Mouse (Mus musculus): ENCODE results near the gene Aldh3b1. TPM values are rescaled to one million over a fixed set of nuclear protein-coding genes. Genes with fewer than 3 reads are reported as not detected.

Aldh3b1 gene
- polyA plus RNA-seq, 1 experiment from 2014 or later, result 67.9 TPM

DNA sequence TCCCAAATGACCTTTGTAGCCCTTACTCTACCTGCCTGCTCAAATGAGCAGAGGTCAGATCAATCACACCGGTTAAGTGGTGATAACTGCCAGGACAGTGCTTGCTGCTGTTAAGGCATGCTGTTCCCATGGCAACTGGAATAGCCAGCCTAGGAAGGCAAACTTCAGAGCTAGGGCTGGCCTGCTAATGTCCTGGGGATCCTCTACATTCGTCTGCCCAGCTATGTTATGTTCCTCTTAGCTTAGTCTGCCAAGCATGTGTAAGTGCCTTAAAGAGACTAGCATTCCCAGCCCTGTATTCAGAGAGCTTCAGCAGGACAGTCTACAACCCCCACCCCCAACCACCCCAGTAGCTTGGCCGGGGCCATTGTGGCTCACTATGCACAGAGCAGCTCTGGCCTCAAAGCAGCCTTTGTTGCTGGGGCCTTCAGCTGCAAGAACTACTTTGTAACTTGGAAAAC, 34.4 kb downstream of the Aldh3b1 start:
- no peak overlapping the region for H3K27ac ChIP-seq
- peaks cover 59% of the 10 kb centered on the region for H3K36me3 ChIP-seq (ENCODE audit: inconsistent target)
- peaks cover 25% of the 10 kb centered on the region for H3K79me2 ChIP-seq (ENCODE audit: inconsistent target)
- 98% methylated on average over 3 of the region's 3 CpGs for WGBS (ENCODE audit: missing documents)
- H3K4me3 ChIP-seq (ENCODE audit: inconsistent target), result no peak overlapping the region

DNA sequence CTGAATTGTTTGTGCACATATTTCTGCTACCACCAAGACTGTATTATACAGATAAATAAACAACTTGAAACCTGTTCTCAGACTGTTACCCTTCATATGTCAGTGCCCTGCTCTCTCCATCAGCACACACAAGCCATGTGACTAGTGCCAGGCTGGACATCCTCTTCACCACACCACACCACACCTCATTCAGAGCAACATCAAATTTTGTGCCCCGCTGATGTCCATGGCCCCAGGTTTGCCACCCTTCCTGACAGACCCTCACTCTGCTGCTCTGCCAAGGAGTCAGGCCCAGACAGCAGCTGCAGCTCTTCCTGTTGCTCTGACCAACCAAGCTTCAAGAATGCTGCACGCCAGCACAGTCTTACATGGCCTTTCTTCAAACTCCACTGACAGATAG, 35.3 kb downstream of the Aldh3b1 start:
- peaks cover 57% of the 10 kb centered on the region for H3K36me3 ChIP-seq (ENCODE audit: inconsistent target)
- WGBS (ENCODE audit: missing documents), result 85% methylated on average over 2 of the region's 2 CpGs

DNA sequence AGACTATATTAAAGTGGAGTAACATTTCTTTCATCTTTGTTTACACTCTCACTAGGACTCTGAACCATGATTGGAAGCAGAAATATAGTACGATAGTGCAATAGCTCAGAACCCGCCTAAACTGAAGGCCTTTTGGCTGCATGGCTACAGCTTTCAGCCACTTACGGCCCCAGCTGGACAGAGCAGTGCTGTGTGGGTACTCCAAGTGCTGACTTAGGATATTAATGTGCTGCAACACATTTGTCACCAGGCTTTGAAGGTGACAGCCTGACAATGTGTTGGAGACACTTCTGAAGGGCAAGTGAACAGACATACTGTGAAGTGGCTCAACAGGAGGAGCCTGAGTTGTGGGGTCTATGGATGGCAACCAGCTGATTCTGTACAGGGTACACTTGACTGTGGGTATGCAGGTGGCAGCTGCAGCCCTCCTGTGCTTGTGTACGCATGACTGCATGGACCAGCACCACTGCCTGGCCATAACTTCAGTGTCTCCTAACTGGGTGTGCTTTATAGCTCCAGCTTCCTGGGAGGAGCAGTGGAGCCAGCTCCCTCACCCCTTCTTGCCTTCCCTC, 36.0 kb downstream of the Aldh3b1 start:
- Histone ChIP-seq H3K36me3 (ENCODE audit: inconsistent target) (peaks cover 57% of the 10 kb centered on the region), H3K79me2 (ENCODE audit: inconsistent target) (peaks cover 9% of the 10 kb centered on the region), H3K27ac (no peak overlapping the region), H3K4me3 (ENCODE audit: inconsistent target) (no peak overlapping the region)
- 97% methylated on average over 4 of the region's 4 CpGs for whole genome bisulfite sequencing (ENCODE audit: missing documents)

More for the DNA sequence above, 35.3 kb downstream of the Aldh3b1 start:
- Histone ChIP-seq H3K4me3 (ENCODE audit: inconsistent target) (no peak overlapping the region), H3K27ac (no peak overlapping the region), H3K79me2 (ENCODE audit: inconsistent target) (peaks cover 16% of the 10 kb centered on the region)

DNA sequence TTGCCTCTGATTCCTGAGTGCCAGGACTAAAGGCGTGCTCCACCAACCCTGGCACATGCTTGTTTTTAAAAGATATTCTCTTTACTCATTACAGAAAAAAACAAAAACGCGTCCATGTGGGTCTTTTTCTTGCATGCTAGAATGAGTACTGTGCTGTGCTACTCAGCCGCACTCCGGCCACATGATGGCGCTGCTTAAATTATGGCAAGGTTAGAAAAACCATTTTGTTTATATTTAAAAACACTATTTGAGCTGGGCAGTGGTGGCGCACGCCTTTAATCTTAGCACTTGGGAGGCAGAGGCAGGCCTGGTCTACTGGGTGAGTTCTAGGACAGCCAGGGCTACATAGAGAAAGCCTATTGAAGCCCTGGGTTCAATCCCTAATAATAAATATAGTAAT, 39.4 kb downstream of the Aldh3b1 start:
- Histone ChIP-seq H3K36me3 (ENCODE audit: inconsistent target) (peaks cover 50% of the 10 kb centered on the region), H3K79me2 (ENCODE audit: inconsistent target) (no peaks in the 10 kb centered on the region), H3K4me3 (ENCODE audit: inconsistent target) (no peak overlapping the region), H3K27ac (no peak overlapping the region)
- 64% methylated on average over 8 of the region's 8 CpGs for WGBS (ENCODE audit: missing documents)

DNA sequence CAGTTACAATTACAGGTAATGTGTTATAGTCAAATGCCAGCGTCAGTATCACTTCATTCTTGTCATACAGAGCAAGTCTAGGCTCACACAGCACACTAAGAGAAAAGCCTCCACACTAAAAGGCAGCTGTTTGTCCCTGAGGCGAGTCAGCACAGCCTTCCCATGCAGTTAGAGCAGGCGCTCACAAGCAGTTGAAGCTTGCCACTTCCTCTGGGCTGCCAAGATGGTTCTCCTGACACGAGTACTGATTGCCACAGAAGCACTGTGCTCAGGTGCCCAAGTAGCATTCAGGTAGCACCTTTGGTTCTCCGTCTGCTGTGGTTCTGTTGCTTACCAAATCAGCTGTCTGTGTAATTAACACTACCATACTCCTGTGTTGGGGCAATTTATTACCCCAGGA, 40.5 kb downstream of the Aldh3b1 start:
- H3K27ac ChIP-seq, result no peak overlapping the region
- 86% methylated on average over 5 of the region's 5 CpGs for WGBS (ENCODE audit: missing documents)
- H3K36me3 ChIP-seq (ENCODE audit: inconsistent target), result peaks cover 41% of the 10 kb centered on the region; the same call in 1 of the 2 replicates
- H3K79me2 ChIP-seq (ENCODE audit: inconsistent target), result no peaks in the 10 kb centered on the region
- no peak overlapping the region for H3K4me3 ChIP-seq (ENCODE audit: inconsistent target)

DNA sequence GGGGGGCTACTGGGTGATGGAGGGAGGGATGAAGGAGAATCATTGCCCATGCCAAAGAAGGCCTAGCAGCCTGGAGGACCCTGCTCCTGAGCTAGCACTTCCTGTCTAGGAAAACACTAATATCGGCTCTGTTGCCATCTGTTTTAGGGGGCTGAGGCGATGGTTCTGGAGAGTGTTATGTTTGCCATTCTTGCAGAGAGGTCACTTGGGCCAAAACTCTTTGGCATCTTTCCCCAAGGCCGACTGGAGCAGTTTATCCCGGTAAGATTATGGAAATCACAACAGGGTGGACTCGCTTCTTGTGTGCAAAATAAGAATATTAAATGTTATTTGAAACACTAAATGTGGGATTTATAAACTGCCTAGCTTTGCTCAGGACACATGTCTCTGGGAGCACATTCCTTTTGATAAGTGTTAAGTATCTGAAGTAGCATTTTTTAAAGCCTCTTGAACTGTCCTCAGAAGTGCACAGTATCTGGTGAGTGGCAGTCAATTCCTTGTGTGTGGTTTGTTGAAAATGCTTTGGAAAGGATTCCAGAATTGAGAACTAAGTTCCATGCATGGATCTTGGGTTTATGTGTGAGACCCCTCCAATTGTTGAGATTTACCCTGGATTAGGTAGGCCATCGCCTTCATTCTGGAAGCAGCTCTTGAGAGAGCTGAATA, 45.1 kb downstream of the Aldh3b1 start:
- 99% methylated on average over 6 of the region's 6 CpGs for WGBS (ENCODE audit: missing documents)
- peaks cover 5% of the 10 kb centered on the region; the same call in 1 of the 2 replicates for H3K79me2 ChIP-seq (ENCODE audit: inconsistent target)
- H3K4me3 ChIP-seq (ENCODE audit: inconsistent target), result no peak overlapping the region
- H3K36me3 ChIP-seq (ENCODE audit: inconsistent target), result peaks cover 37% of the 10 kb centered on the region; the same call in 1 of the 2 replicates
- no peak overlapping the region for H3K27ac ChIP-seq

DNA sequence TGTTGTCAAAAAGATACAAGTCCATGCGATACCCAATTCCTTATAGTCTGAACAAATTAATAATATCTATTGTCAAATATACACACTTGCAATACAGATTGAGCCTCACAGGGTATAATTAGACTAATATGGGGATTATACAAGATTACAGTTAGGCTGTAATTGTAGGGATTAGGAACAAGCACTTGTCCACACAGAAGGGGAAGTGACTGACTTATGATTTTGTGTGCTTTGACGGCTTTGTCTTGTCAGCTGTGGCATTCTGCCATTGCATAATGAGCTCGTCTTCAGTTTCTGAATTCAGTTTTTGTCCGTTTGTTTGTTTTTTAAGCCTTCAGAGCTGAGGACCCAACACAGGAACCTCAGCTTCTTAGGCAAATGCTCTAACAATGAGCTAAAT, 47.4 kb downstream of the Aldh3b1 start:
- H3K36me3 ChIP-seq (ENCODE audit: inconsistent target), result 0 out of 2 replicates have a peak, but pooled peaks cover 20% of the 10 kb centered on the region
- no peak overlapping the region for H3K4me3 ChIP-seq (ENCODE audit: inconsistent target)
- peaks cover 5% of the 10 kb centered on the region; the same call in 1 of the 2 replicates for H3K79me2 ChIP-seq (ENCODE audit: inconsistent target)
- whole genome bisulfite sequencing (ENCODE audit: missing documents), result 12% methylated on average over 4 of the region's 4 CpGs
- peak overlapping the region; percentile 58 for H3K27ac ChIP-seq

DNA sequence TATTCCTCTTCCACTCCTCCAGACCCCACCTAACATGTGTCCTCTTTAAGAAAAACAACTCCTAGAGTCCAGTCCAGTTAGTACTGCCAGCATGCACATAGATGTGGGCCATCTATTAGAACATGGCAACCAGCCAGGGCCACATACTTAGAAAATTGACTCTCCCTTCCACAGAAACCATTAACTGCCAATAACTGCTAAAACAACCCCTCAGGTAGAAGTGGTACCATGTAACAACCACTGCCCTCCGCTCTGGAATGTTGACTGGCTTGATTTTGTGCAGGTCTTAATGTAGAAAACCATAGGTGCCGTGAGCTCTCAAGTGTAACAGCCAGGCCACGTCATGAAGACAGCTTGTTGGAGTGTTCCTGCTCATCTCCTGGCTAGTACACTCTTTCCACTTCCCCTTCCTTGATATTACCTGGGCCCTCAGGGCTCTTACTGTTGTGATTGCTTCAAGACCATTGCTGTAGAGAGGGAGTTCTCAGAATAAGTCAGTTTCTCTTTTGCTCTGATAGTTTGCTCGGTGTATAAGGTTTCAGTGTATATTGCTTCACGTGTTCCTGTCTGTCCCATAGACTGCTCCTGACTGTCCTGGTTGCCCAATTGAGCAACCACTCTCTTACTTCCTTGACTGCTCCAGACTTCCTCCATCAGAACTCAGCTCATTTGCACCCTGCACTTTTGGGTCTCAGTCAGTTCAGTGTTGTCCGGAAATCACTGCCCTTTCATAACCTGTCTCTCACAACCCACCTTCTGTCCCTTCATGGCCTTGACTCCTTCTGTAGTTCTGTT, 49.4 kb downstream of the Aldh3b1 start:
- Histone ChIP-seq H3K27ac (0 out of 2 replicates have a peak overlapping the region, but pooled peaks have one; percentile 24), H3K36me3 (ENCODE audit: inconsistent target) (peaks cover 2% of the 10 kb centered on the region; the same call in 1 of the 2 replicates), H3K79me2 (ENCODE audit: inconsistent target) (peaks cover 5% of the 10 kb centered on the region; the same call in 1 of the 2 replicates), H3K4me3 (ENCODE audit: inconsistent target) (no peak overlapping the region)
- WGBS (ENCODE audit: missing documents), result 43% methylated on average over 6 of the region's 6 CpGs

DNA sequence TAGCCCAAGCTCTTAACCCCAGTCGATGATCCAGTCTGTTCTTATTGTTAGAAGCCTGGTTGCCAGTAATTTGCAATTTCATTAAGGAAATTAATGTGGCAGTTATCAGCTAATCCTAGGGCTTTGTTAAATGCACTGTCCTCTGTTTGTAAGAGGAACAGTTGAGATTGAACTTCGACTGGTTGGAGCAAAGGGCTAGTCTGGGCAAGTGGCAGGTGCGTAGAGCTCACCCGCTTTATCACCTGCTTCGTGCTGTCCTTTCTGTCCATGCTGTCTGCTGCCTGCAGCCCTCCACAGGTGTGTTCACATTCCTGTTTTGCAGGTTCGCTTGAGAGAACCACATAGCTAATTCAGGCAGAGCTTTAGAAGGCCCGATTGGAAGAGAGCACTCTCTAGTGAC, 54.6 kb downstream of the Aldh3b1 start:
- Histone ChIP-seq H3K36me3 (ENCODE audit: inconsistent target) (no peaks in the 10 kb centered on the region; the same call in 1 of the 2 replicates), H3K27ac (no peak overlapping the region), H3K4me3 (ENCODE audit: inconsistent target) (no peak overlapping the region), H3K79me2 (ENCODE audit: inconsistent target) (peaks cover 5% of the 10 kb centered on the region; the same call in 1 of the 2 replicates)
- WGBS (ENCODE audit: missing documents), result 95% methylated on average over 7 of the region's 7 CpGs

DNA sequence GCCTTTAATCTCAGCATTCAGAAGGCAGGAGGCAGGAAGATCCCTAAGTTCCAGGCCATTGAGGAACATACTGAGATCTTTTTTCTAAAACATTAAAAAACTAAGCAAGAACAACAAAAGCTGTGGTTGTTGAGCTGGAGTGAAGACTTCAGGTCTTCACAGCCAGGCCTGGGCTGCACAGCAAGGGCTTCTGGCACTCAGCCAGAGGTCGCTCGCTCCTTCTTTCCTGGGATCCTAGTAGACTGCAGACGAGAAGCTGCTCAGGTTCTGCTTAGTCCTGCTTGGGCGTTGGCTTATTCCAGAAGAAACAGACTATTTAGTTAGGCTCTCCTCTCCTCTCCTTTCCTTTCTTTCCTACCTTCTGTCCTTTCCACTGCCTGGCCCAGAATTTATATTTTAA, 57.2 kb downstream of the Aldh3b1 start:
- WGBS (ENCODE audit: missing documents), result 97% methylated on average over 4 of the region's 4 CpGs
- H3K4me3 ChIP-seq (ENCODE audit: inconsistent target), result no peak overlapping the region
- no peaks in the 10 kb centered on the region; the same call in 1 of the 2 replicates for H3K36me3 ChIP-seq (ENCODE audit: inconsistent target)
- H3K79me2 ChIP-seq (ENCODE audit: inconsistent target), result peaks cover 10% of the 10 kb centered on the region; the same call in 1 of the 2 replicates
- H3K27ac ChIP-seq, result no peak overlapping the region

DNA sequence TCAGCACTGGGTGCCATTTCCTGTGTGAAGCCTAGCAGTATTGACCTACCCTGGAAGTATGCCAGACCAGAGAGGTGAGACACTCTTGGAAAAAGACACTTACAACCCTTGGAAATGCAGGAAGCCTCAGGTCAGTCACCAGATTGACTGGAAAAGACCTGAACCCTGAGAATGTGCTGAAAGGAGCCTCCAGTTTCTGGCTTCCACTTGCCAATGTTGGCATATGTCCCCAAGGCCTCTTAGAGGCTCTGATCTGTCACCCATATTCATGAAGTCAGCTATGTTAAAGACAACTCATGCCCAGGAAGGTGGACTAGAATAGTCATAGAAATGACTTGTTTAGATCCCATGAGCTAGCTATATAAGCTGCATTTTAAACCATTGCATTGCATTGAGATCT, 58.1 kb downstream of the Aldh3b1 start:
- H3K27ac ChIP-seq, result no peak overlapping the region
- peaks cover 10% of the 10 kb centered on the region; the same call in 1 of the 2 replicates for H3K79me2 ChIP-seq (ENCODE audit: inconsistent target)
- no peaks in the 10 kb centered on the region; the same call in 1 of the 2 replicates for H3K36me3 ChIP-seq (ENCODE audit: inconsistent target)
- no peak overlapping the region for H3K4me3 ChIP-seq (ENCODE audit: inconsistent target)

DNA sequence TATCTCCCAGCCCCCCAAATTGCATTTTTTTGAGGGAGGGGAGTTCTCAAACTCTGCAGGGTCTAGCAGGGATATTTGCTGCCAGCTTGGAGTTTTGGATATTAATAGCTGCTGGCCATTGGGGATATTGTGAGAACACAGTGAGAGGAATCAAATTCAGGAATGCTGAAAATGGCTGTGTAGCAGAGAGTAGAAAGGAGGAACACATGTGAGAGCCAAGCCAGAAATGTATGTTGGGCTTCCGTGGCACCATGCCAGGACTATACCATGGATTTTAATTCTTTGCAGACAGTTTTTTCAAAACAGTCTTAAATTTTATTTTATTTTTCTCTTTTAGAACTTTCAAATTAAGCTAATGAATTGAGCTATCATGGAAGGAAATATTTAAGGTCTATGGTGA, 61.3 kb downstream of the Aldh3b1 start:
- no peak overlapping the region for H3K4me3 ChIP-seq (ENCODE audit: inconsistent target)
- H3K36me3 ChIP-seq (ENCODE audit: inconsistent target), result peaks cover 7% of the 10 kb centered on the region; the same call in 1 of the 2 replicates
- WGBS (ENCODE audit: missing documents), result 88% methylated on average over 1 of the region's 1 CpGs
- H3K79me2 ChIP-seq (ENCODE audit: inconsistent target), result peaks cover 31% of the 10 kb centered on the region
- H3K27ac ChIP-seq, result no peak overlapping the region

DNA sequence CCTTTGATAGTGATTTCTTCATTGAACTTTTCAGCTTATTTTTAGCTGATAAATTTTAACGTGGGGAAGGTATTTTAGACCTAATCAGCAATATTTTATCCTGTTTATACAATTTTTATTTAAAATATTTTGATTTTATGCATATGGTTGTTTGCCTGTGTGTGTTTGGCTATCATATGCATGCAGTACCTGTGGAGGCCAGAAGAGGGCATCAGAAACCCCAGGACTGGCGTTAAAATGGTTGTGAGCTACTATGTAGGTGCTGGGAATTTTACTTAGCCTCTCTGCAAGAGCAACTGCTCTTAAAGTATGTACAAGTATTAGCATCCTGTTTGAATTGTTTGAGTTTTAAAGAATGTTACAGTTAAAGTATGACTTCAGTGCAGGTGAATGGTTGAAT, 64.6 kb downstream of the Aldh3b1 start:
- H3K27ac ChIP-seq, result no peak overlapping the region
- H3K4me3 ChIP-seq (ENCODE audit: inconsistent target), result no peak overlapping the region
- H3K79me2 ChIP-seq (ENCODE audit: inconsistent target), result peaks cover 59% of the 10 kb centered on the region
- peaks cover 7% of the 10 kb centered on the region; the same call in 1 of the 2 replicates for H3K36me3 ChIP-seq (ENCODE audit: inconsistent target)
- WGBS (ENCODE audit: missing documents), result 94% methylated on average over 2 of the region's 2 CpGs

Data from macrophage (primary cell).